ENCODE assay signal across 8 mouse cellular contexts in genomic region chr19:57361131-57361938, GRCm38 (mm10). TPM values are rescaled to one million over a fixed set of nuclear protein-coding genes. Genes with fewer than 3 reads are reported as not detected.
DNase-seq lines count a peak whose midpoint lies in the region; ATAC-seq and TF ChIP-seq lines count a peak whose summit lies in the region.

No protein-coding gene starts in this region.

- peaks cover 0 to 44% of the 10 kb centered on the region in 2 experiments; a peak in 2 of 4 replicates for H3K36me3 ChIP-seq in MEL (ENCODE audit: control insufficient read depth in 1 of 2, insufficient read depth in 2 of 2, low read length in 2 of 2)
- no peaks in the 10 kb centered on the region for H3K36me3 ChIP-seq in kidney, embryonic 15.5 days
- no peaks in the 10 kb centered on the region for H3K36me3 ChIP-seq in liver, postnatal 0 days (replicated peaks; ENCODE audit: insufficient read depth, low read length)
- H3K36me3 ChIP-seq in neural tube, embryonic 13.5 days = no peaks in the 10 kb centered on the region

- peak overlapping the region; percentile 92 for H3K9ac ChIP-seq in MEL (ENCODE audit: control insufficient read depth, low read depth, low read length, poor library complexity, severe bottlenecking)
- H3K9ac ChIP-seq in kidney, embryonic 15.5 days = peak overlapping the region; percentile 100
- H3K9ac ChIP-seq in liver, postnatal 0 days (replicated peaks) = peak overlapping the region; percentile 100
- H3K9ac ChIP-seq in neural tube, embryonic 13.5 days = peak overlapping the region; percentile 99

- TF ChIP-seq RAD21 in MEL (IDR thresholded peaks at IDR 0.05; ENCODE audit: low read depth, low read length) = no peak

- H3K4me3 ChIP-seq in MEL (ENCODE audit: control insufficient read depth in 1 of 2, insufficient read depth in 1 of 2, low read depth in 2 of 2, low read length in 2 of 2) = peak overlapping the region; percentile 67 to 72
- H3K4me3 ChIP-seq in kidney, embryonic 15.5 days (replicated peaks) = peak overlapping the region; percentile 85
- peak overlapping the region; percentile 97 for H3K4me3 ChIP-seq in liver, postnatal 0 days (ENCODE audit: low read depth, low read length)
- peak overlapping the region; percentile 92 for H3K4me3 ChIP-seq in neural tube, embryonic 13.5 days

- peaks cover 82% of the 10 kb centered on the region for H3K79me2 ChIP-seq in MEL (ENCODE audit: control insufficient read depth, insufficient read depth, low read length, poor library complexity)

- no peak for TF ChIP-seq CTCF in MEL (IDR thresholded peaks at IDR 0.05 in 2 of 3, conservative IDR thresholded peaks at IDR 0.05 in 1 of 3; ENCODE audit: control insufficient read depth in 1 of 3, insufficient read depth in 1 of 3, low read depth in 2 of 3, low read length in 3 of 3, poor library complexity in 1 of 3, severe bottlenecking in 1 of 3)
- no peak for TF ChIP-seq CTCF in liver, postnatal 0 days (IDR thresholded peaks at IDR 0.05; ENCODE audit: low read depth)

- 0% methylated on average over 69 of the region's 78 CpGs for WGBS in kidney, embryonic 15.5 days
- WGBS in liver, postnatal 0 days (ENCODE audit: insufficient replicate concordance) = 2% methylated on average over 62 of the region's 78 CpGs
- under 1% methylated on average over 70 of the region's 78 CpGs for WGBS in neural tube, embryonic 13.5 days

- H3K4me1 ChIP-seq in MEL (ENCODE audit: control insufficient read depth in 1 of 2, insufficient read depth in 2 of 2, low read length in 2 of 2) = peaks cover 19 to 33% of the 10 kb centered on the region in 2 experiments
- H3K4me1 ChIP-seq in kidney, embryonic 15.5 days = peaks cover 63% of the 10 kb centered on the region
- peaks cover 65% of the 10 kb centered on the region for H3K4me1 ChIP-seq in liver, postnatal 0 days (ENCODE audit: insufficient read depth)
- H3K4me1 ChIP-seq in neural tube, embryonic 13.5 days (replicated peaks) = peaks cover 65% of the 10 kb centered on the region

- peak; percentile 76 for ATAC-seq in kidney, embryonic 15.5 days (replicated peaks; ENCODE audit: low FRiP score)
- peak; percentile 30 for ATAC-seq in liver, postnatal 0 days
- peak; percentile 78 for ATAC-seq in neural tube, embryonic 13.5 days (ENCODE audit: low read depth)

- no peaks in the 10 kb centered on the region for H3K27me3 ChIP-seq in MEL (ENCODE audit: control insufficient read depth in 1 of 2, insufficient read depth in 2 of 2, low read length in 2 of 2)
- H3K27me3 ChIP-seq in kidney, embryonic 15.5 days = no peaks in the 10 kb centered on the region
- H3K27me3 ChIP-seq in liver, postnatal 0 days (ENCODE audit: insufficient read depth, low read length) = no peaks in the 10 kb centered on the region
- H3K27me3 ChIP-seq in neural tube, embryonic 13.5 days = no peaks in the 10 kb centered on the region

- H3K27ac ChIP-seq in MEL (ENCODE audit: control insufficient read depth, low read depth, low read length) = peak overlapping the region; percentile 65
- peak overlapping the region; percentile 98 for H3K27ac ChIP-seq in kidney, embryonic 15.5 days
- H3K27ac ChIP-seq in liver, postnatal 0 days (ENCODE audit: low read depth) = peak overlapping the region; percentile 99
- H3K27ac ChIP-seq in neural tube, embryonic 13.5 days (replicated peaks) = peak overlapping the region; percentile 98

- TF ChIP-seq POLR2A in MEL (IDR thresholded peaks at IDR 0.05; ENCODE audit: control insufficient read depth in 1 of 2, insufficient read depth in 1 of 2, low read depth in 1 of 2, low read length in 2 of 2, poor library complexity in 1 of 2) = peak; percentile 49; a peak in 2 of 4 replicates

- H3K9me3 ChIP-seq in MEL (replicated peaks; ENCODE audit: insufficient read depth, low read length) = no peaks in the 10 kb centered on the region
- no peaks in the 10 kb centered on the region for H3K9me3 ChIP-seq in kidney, embryonic 15.5 days (replicated peaks)
- no peaks in the 10 kb centered on the region for H3K9me3 ChIP-seq in liver, postnatal 0 days (ENCODE audit: low read length)
- H3K9me3 ChIP-seq in neural tube, embryonic 13.5 days = no peaks in the 10 kb centered on the region

- peak overlapping the region; percentile 79 for H3K4me2 ChIP-seq in kidney, embryonic 15.5 days
- peak overlapping the region; percentile 73 for H3K4me2 ChIP-seq in liver, postnatal 0 days (ENCODE audit: low read depth, low read length)
- H3K4me2 ChIP-seq in neural tube, embryonic 13.5 days = peak overlapping the region; percentile 69

- peak; percentile 76 for DNase-seq in A20 (ENCODE audit: low read depth, low spot score)
- DNase-seq in MEL (ENCODE audit: low read depth, low spot score) = peak; percentile 85
- peak; percentile 78 for DNase-seq in embryo, embryonic 9.5 days (ENCODE audit: extremely low spot score)
- DNase-seq in heart, adult 18-20 months = peak; percentile 62 to 75
- DNase-seq in liver, postnatal 0 days = peak; percentile 74
- DNase-seq in thymus, postnatal 4 days = peak; percentile 70

- peak in 1 of 2 experiments; percentile 27; a peak in 2 of 4 replicates for TF ChIP-seq EP300 in MEL (IDR thresholded peaks at IDR 0.05; ENCODE audit: low read depth in 1 of 2, low read length in 2 of 2)
- no peak for TF ChIP-seq EP300 in liver, postnatal 0 days (IDR thresholded peaks at IDR 0.05; ENCODE audit: low read depth)

TF ChIP-seq in MEL, 35 proteins besides CTCF, POLR2A, EP300 and RAD21 (continues in another document):
- TF ChIP-seq ZC3H11A (IDR thresholded peaks at IDR 0.05; ENCODE audit: low read depth, low read length) = no peak
- no peak; the same call in none of the 2 replicates for TF ChIP-seq MXI1 (IDR thresholded peaks at IDR 0.05; ENCODE audit: low read depth, low read length)
- TF ChIP-seq HCFC1 (IDR thresholded peaks at IDR 0.05; ENCODE audit: low read depth, low read length) = peak; percentile 26; the same call in 1 of the 2 replicates
- TF ChIP-seq MAZ (IDR thresholded peaks at IDR 0.05; ENCODE audit: low read depth, low read length) = no peak
- no peak for TF ChIP-seq USF1 (IDR thresholded peaks at IDR 0.05; ENCODE audit: low read depth, low read length)
- 0 out of 2 replicates have a peak, but pooled peaks have one; percentile 47 for TF ChIP-seq TCF12 (IDR thresholded peaks at IDR 0.05; ENCODE audit: low read depth, low read length)
- TF ChIP-seq MAFK (IDR thresholded peaks at IDR 0.05; ENCODE audit: borderline replicate concordance, low read depth, low read length) = no peak
- no peak for TF ChIP-seq TAL1 (IDR thresholded peaks at IDR 0.05; ENCODE audit: low read length)
- TF ChIP-seq USF2 (IDR thresholded peaks at IDR 0.05; ENCODE audit: borderline replicate concordance in 1 of 2, insufficient read depth in 1 of 2, low read depth in 1 of 2, low read length in 2 of 2) = no peak
- no peak; the same call in 1 of the 2 replicates for TF ChIP-seq ETS1 (IDR thresholded peaks at IDR 0.05; ENCODE audit: low read depth, low read length)
- no peak for TF ChIP-seq MYC (IDR thresholded peaks at IDR 0.05; ENCODE audit: low read depth, low read length)
- TF ChIP-seq POLR2AphosphoS2 (IDR thresholded peaks at IDR 0.05; ENCODE audit: low read length) = no peak
- no peak for TF ChIP-seq JUND (IDR thresholded peaks at IDR 0.05; ENCODE audit: low read depth, low read length)
- TF ChIP-seq GABPA (IDR thresholded peaks at IDR 0.05; ENCODE audit: low read depth, low read length) = no peak
- peak; percentile 93; the same call in 1 of the 2 replicates for TF ChIP-seq CHD1 (IDR thresholded peaks at IDR 0.05; ENCODE audit: low read depth, low read length)
- TF ChIP-seq SIN3A (IDR thresholded peaks at IDR 0.05; ENCODE audit: low read length) = peak; percentile 81; the same call in 1 of the 2 replicates
- TF ChIP-seq POLR2AphosphoS5 (IDR thresholded peaks at IDR 0.05; ENCODE audit: borderline replicate concordance, low read depth, low read length) = no peak
- no peak for TF ChIP-seq ZKSCAN1 (IDR thresholded peaks at IDR 0.05; ENCODE audit: low read depth, low read length)
- no peak for TF ChIP-seq RCOR1 (IDR thresholded peaks at IDR 0.05; ENCODE audit: low read depth, low read length)
- no peak for TF ChIP-seq NRF1 (IDR thresholded peaks at IDR 0.05; ENCODE audit: insufficient read depth, low read depth, low read length, poor library complexity, severe bottlenecking)
- TF ChIP-seq ZMIZ1 (IDR thresholded peaks at IDR 0.05; ENCODE audit: low read depth, low read length) = no peak
- TF ChIP-seq KAT2A (conservative IDR thresholded peaks at IDR 0.05; ENCODE audit: low read depth, low read length) = no peak
- no peak for TF ChIP-seq MYB (IDR thresholded peaks at IDR 0.05; ENCODE audit: low read depth, low read length)
- TF ChIP-seq ELF1 (IDR thresholded peaks at IDR 0.05; ENCODE audit: low read depth, low read length) = peak; percentile 29; the same call in 1 of the 2 replicates
- TF ChIP-seq MEF2A (IDR thresholded peaks at IDR 0.05; ENCODE audit: extremely low read depth, insufficient replicate concordance, low read depth, low read length, poor library complexity, severe bottlenecking) = no peak
- TF ChIP-seq BHLHE40 (IDR thresholded peaks at IDR 0.05; ENCODE audit: borderline replicate concordance, low read depth, low read length) = no peak
- no peak for TF ChIP-seq SMC3 (IDR thresholded peaks at IDR 0.05; ENCODE audit: low read depth, low read length)
- TF ChIP-seq UBTF (IDR thresholded peaks at IDR 0.05; ENCODE audit: borderline replicate concordance, insufficient read depth, low read depth, low read length) = peak; percentile 89; the same call in 1 of the 2 replicates

RNA-seq across cellular contexts. Expression of gene Fam160b1, which starts 0.9 kb away (rescaled TPM):
- 8.6 and 8.8 TPM in 2 replicates for total RNA-seq in MEL (2012; rRNA removed)
- polyA plus RNA-seq in MEL (2012; ENCODE audit: insufficient read depth in 1 of 2, insufficient read length in 2 of 2, low read depth in 1 of 2, low replicate concordance in 2 of 2, missing spikeins in 1 of 2) = 10 to 100 TPM; 19.0 to 28.3 TPM
- total RNA-seq in heart, adult 18-20 months (2021) = 10 to 100 TPM; 10.5 to 11.1 TPM
- polyA plus RNA-seq in kidney, embryonic 15.5 days (2015; fragmentation: Nextera tagmentation; extraction: Ambion mirVana) = 12.6 and 14.1 TPM in 2 replicates
- 7.8 and 9.2 TPM in 2 replicates for polyA plus RNA-seq in liver, postnatal 0 days (2015; fragmentation: Nextera tagmentation; extraction: Ambion mirVana)
- 13.3 and 15.1 TPM in 2 replicates for polyA plus RNA-seq in neural tube, embryonic 13.5 days (2015; fragmentation: Nextera tagmentation; extraction: Ambion mirVana)

RNA-seq across cellular contexts. Expression of gene Ablim1, which starts 46.6 kb away (rescaled TPM):
- total RNA-seq in MEL (2012; rRNA removed) = not detected in 2 replicates
- not detected for polyA plus RNA-seq in MEL (2012; ENCODE audit: insufficient read depth in 1 of 2, insufficient read length in 2 of 2, low read depth in 1 of 2, low replicate concordance in 2 of 2, missing spikeins in 1 of 2)
- total RNA-seq in heart, adult 18-20 months (2021) = 100 to 1,000 TPM; 384 to 401 TPM
- 35.2 and 35.8 TPM in 2 replicates for polyA plus RNA-seq in kidney, embryonic 15.5 days (2015; fragmentation: Nextera tagmentation; extraction: Ambion mirVana)
- 11.5 and 12.0 TPM in 2 replicates for polyA plus RNA-seq in liver, postnatal 0 days (2015; fragmentation: Nextera tagmentation; extraction: Ambion mirVana)
- polyA plus RNA-seq in neural tube, embryonic 13.5 days (2015; fragmentation: Nextera tagmentation; extraction: Ambion mirVana) = 46.5 and 48.0 TPM in 2 replicates

Comparison
In these comparisons a context has a peak if more than half of its experiments do, and no peak if none do; other contexts are left out.
1. Peak in every context shown above with its lines: DNase-seq, ATAC-seq, H3K4me3 ChIP-seq and H3K27ac ChIP-seq.
2. RNA of gene Ablim1, which starts 46.6 kb away (polyA plus RNA-seq): 46.5 to 48.0 TPM in neural tube, embryonic 13.5 days, 35.2 to 35.8 TPM in kidney, embryonic 15.5 days and 11.5 to 12.0 TPM in liver, postnatal 0 days; not detected in MEL; every median in the first group is over 10 times any median in the second.